Mouse (Mus musculus): ENCODE results near the gene Sh2d7. TPM values are rescaled to one million over a fixed set of nuclear protein-coding genes. Genes with fewer than 3 reads are reported as not detected.
"Not testable (repeated sequence)": the region's sequence is repeated elsewhere in the genome, so short reads cannot be mapped to it uniquely, and the experiment has no call there.

The Sh2d7 gene
- total RNA-seq, 1 experiment from 2014 or later, result not detected

- ATAC-seq (replicated peaks; ENCODE audit: low read depth, poor library complexity, severe bottlenecking), result no peak
Measured at GRCm38 (mm10) chr9:54540801-54541200, 2.0 kb downstream of the Sh2d7 start.

GRCm38 (mm10) chr9:54544212-54544953, 5.6 kb downstream of the Sh2d7 start:
- ATAC-seq (replicated peaks; ENCODE audit: low read depth, poor library complexity, severe bottlenecking), result no peak

DNA sequence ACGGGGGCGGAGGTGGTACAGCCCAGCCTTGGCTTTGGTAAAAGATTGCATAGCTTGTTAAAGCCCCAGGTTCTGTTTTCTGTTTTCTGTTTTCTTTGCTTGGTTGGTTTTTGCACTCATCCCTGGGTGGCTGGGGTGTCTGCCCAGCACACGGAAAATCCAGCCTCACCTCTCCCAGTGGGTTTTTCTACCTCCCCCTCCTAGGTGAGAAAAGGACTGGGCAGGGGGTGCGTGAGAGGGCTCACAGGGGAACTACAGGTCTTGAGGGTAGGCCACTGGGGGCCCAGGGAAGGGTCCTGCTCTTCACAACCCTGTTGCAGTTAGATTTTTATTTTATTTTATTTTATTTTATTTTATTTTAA, 6.2 kb downstream of the Sh2d7 start:
- ATAC-seq (replicated peaks; ENCODE audit: low read depth, poor library complexity, severe bottlenecking), result no peak

DNA sequence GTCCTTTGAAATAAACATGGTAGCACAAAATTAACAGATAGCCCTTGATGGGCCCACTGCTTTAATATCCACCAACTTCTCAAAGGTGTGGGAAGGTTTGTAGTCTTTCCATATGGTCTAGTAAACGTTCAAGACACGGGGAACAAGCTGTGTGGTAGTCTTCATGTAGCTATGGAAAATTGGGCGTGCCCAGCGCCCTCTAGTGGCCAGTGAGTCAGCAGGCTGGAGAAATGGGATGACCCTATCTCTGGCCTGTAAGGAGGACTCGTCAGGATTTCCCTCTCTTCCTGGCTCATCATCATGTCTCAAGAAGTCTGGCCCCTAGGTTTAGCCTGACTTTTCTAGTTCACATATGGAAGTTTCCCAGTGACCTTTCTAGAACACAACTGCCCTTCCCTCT, 8.8 kb downstream of the Sh2d7 start:
- peak; percentile 75 for ATAC-seq (replicated peaks; ENCODE audit: low read depth, poor library complexity, severe bottlenecking)

DNA sequence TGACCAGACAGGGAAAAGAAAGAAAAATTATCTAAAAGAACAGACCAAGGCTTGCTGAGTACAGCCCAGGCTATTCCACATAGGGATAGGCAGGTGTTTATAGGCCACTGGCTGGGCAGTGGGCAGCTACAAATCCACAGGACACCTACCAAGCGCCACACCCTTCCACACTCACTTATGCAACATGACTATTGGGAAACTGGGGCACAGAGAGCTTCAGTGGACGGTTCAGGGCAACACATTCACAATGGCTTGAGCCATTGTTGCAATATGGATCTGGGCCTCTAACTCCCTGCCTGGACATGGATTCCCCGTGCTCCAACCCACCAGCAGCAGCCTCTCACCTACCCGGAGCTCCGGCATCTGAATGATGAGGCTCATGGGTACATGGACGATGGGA, 10.6 kb downstream of the Sh2d7 start:
- no peak for ATAC-seq (replicated peaks; ENCODE audit: low read depth, poor library complexity, severe bottlenecking)

DNA sequence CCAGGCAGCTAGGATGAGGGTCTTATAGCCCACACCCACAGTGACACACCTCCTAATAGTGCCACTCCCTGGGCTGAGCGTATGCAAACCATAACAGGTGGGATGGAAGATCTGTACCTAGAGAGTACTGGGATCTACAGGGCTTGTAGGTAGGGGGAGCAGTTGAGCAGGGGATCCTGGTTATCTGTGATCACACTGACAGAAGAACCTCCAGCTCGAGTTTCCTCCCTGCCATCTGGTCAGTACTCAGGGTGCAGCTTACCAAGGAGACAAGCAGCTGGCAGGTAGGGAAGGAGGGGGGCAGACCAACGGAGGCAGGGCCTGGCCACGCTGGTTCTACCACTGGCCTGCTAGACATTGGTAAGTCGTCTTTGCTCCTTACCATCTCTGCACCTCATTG, 13.6 kb downstream of the Sh2d7 start:
- peak; percentile 68 for ATAC-seq (replicated peaks; ENCODE audit: low read depth, poor library complexity, severe bottlenecking)

- peak; percentile 59 for ATAC-seq (replicated peaks; ENCODE audit: low read depth, poor library complexity, severe bottlenecking)
Measured at GRCm38 (mm10) chr9:54555044-54555443, 16.3 kb downstream of the Sh2d7 start.

GRCm38 (mm10) chr9:54558731-54559130, 19.9 kb downstream of the Sh2d7 start:
- ATAC-seq (replicated peaks; ENCODE audit: low read depth, poor library complexity, severe bottlenecking), result no peak

DNA sequence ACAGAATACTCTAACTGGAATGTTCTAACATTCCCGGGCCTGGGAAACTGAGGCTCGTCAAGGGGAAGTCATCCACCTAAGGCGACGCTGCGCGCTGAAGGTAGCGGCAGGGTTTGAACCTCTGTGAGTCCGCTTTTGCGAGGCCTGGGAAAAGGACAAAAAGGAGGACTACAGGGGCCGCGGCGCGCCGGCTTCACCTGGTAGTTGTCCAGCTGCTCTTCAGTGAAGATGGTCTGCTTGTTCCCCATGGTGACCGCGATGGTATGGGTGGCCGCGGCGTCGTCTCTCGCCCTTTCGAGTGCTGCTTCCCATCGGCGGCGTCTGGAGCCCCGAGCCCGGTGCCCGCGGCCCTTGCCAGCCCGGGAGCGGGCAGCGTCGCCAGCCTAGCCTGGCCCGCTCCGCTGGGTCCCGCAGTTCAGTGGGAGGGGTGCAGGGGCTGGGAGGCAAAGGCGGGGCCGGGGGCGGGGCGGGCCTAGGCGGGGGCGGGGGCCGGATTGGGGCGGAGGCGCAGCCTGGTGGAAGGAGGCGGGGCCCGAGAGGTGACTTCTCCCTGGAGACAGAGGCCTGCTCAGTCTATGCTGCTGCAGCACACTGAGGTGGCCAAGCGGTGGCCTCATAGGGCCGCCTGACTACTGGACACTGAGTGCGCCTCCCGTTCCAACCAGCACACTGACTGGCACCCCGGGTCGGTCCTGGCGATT, 21.1 kb downstream of the Sh2d7 start, which contains the start of gene Cib2:
Cib2 (minus strand) TSS at position 448 of the 701 bp plus-strand sequence.
- peak; percentile 95 for ATAC-seq (replicated peaks; ENCODE audit: low read depth, poor library complexity, severe bottlenecking)

- no peak for ATAC-seq (replicated peaks; ENCODE audit: low read depth, poor library complexity, severe bottlenecking)
Measured at GRCm38 (mm10) chr9:54560831-54561601, 22.2 kb downstream of the Sh2d7 start.

- ATAC-seq (replicated peaks; ENCODE audit: low read depth, poor library complexity, severe bottlenecking), result no peak
Measured at GRCm38 (mm10) chr9:54566958-54567357, 28.2 kb downstream of the Sh2d7 start.

DNA sequence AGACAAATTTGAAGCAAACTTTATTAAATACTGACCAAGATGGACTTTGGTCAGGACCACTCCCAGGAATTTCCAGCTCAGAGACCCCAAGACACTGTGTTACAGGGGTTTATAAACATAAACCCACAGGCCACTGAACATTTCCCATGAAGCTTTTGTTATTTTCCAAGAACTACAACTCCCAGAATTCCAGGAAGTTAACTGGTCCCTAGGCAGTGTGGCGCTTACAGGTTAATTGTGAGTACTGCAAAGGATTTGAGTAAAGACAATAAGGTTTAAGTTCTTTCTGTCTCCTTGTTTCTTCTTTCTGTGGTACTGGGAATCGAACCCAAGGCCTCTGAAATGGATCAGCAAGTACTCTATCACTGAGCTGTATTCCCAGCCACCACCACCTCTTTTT, 29.9 kb downstream of the Sh2d7 start:
- no peak for ATAC-seq (replicated peaks; ENCODE audit: low read depth, poor library complexity, severe bottlenecking)

DNA sequence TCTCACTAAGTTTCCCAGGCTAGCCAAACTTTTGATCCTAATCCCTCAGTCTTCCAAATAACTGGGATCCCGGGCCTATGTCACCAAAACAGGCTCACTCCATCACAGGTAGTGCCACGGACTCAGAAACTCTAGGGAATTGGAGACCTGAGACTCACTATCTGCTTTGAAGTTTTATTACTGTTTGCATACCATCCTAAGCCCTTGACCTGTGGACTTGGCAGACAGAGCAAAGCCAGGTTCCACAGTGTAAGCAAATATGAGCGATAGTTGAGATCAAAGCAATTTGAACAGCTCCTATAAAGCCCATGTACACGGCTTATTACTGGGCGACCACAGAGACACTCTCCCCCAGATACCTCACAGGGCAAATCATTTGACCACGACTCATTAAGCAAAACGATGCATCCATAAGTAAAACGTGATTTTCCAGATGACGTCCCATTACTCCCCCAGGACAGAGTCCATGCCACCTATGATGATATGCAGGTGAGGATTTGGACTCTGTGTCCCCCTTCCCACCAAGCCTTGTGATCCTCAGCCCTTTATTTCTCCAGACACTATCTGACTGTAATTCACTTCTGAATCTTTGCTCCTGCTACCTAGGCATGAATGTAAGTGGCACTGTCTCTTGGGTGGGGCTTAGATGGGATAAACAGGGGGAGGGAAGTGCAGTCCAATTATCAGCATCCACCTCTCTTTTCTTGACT, 32.5 kb downstream of the Sh2d7 start:
- no peak for ATAC-seq (replicated peaks; ENCODE audit: low read depth, poor library complexity, severe bottlenecking)

DNA sequence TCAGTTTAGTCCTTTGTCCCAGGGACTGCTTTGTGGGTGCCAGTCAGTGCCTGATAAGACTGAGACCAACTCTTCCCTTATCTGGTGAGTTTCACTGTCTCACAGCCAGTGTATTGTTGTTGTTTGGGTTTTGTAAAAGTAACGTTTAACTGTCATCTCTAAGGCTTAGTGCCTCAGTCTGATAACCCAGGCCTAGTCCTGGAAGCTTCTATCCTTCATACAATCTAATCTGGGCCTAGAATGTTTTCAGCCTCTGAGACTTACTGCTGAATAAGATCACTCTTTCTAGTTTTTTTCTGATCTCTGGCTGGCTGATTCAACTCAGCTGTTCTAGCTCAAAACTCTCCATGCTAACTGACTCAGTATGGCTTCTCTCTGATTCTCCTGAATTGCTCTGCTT, 44.9 kb downstream of the Sh2d7 start:
- no peak; the same call in 1 of the 2 replicates for ATAC-seq (replicated peaks; ENCODE audit: low read depth, poor library complexity, severe bottlenecking)

DNA sequence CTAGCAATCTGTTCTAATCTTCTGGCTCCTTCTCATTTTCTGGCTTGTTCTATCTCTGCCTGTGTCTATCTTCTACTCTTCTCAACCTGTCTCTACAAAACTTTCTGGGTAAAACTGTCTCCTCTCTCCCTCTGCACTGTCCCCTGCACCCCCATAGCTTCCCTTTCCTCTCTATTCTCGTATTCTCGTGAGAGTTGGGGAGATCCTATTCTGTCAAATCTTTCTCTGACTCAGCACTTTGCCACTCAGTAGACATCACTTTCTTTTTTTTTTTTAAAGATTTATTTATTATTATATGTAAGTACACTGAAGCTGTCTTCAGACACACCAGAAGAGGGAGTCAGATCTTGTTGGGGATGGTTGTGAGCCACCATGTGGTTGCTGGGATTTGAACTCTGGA, 45.3 kb downstream of the Sh2d7 start:
- ATAC-seq (replicated peaks; ENCODE audit: low read depth, poor library complexity, severe bottlenecking), result not testable (repeated sequence)

- no peak for ATAC-seq (replicated peaks; ENCODE audit: low read depth, poor library complexity, severe bottlenecking)
Measured at GRCm38 (mm10) chr9:54585839-54586198, 47.0 kb downstream of the Sh2d7 start.

DNA sequence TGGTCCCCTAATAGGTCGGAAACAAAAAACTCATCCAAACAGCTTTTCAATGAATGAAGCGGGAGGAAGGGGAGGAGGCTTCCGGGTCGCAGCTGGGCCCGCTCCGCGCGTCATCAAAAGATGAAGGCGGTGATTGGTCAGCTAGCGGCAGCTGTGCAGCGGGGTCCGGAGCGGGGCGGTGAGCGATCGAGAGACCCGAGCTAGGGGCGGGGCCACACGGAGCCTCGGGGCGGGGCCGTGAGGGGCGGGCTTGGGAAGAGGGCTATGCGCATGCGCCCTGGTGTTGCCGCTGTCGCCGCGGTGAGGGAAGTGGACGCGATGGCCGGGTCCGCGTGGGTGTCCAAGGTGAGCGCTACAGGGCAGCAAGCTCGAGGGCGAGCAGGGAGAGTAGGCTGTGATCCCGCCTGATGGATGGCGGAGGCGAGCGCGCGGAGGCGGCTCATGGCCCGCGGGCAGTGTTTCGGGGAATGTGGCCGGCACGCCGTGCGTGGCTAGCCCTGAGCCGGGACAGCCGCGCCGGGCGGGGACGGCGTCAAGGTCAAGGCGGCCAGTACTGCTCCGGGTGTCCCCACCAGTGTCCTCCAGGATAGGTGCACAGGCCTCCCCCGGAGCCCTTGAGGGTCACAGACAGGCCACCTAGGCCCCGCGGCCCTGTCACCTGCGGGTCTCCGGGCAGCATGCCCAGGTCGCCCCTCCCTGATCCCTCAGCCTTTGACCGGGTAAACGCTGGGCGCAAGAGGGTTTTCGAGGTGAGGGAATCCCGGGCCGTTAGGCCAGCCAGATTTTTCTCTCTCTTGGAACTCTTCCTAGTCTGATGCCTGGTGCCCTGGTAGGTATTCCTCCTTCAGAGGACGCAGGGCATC, 47.6 kb downstream of the Sh2d7 start, which contains the start of gene Idh3a:
Idh3a (plus strand) TSS at position 136 of the 863 bp plus-strand sequence.
- peak; percentile 98 for ATAC-seq (replicated peaks; ENCODE audit: low read depth, poor library complexity, severe bottlenecking)

GRCm38 (mm10) chr9:54587863-54588262, 49.1 kb downstream of the Sh2d7 start:
- no peak for ATAC-seq (replicated peaks; ENCODE audit: low read depth, poor library complexity, severe bottlenecking)

DNA sequence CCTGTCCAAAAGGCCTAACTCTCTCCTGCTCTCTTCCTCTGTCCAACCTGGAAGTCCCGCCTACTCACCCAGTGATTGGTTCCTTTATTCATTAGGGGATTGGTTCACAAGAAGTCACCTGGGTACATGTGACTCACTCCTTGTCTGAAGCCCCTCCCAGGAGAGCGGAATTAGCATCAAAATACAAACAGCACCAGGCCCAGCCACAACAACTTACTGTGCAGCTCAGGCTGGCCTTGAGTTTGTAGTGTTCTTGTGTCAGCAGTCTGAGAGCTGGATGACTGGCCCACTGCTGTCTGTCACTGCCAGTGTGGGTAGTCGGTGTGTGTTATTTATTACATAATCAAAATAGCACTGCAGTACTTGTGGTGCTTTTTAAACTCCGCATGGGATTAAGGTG, 54.9 kb downstream of the Sh2d7 start:
- not testable (repeated sequence) for ATAC-seq (replicated peaks; ENCODE audit: low read depth, poor library complexity, severe bottlenecking)

All from common myeloid progenitor, adult 5-6 weeks (primary cell).